Mouse (Mus musculus) forebrain, embryonic 15.5 days (tissue): ENCODE measurements at regions not wholly inside any gene's neighbourhood (a gene's known extent, or its start where the extent isn't known, plus 50 kb on each side); places are given as distances from the start of the nearest gene placed in this dataset.

Experiments
- ATAC-seq: fragments of 200-750 bp; cut with Nextera tagmentation; replicated peaks from 2 replicates; pipeline ENCODE4 v1.8.0; 2017; ENCODE audit warnings: mild to moderate bottlenecking, moderate TSS enrichment, moderate library complexity
- H3K27ac ChIP-seq: fragments of 300-500 bp; sonication (generic); replicated peaks from 2 replicates; pipeline ENCODE4 v1.5.1; 2015; ENCODE audit warnings: mild to moderate bottlenecking, inconsistent platforms
- H3K27me3 ChIP-seq: fragments of 300-500 bp; sonication (generic); 2 replicates; pipeline ENCODE4 v1.6.1; 2015; ENCODE audit warnings: inconsistent platforms
- H3K36me3 ChIP-seq: fragments of 300-500 bp; sonication (generic); 2 replicates; pipeline ENCODE4 v1.6.1; 2015; ENCODE audit warnings: mild to moderate bottlenecking, inconsistent platforms
- H3K4me1 ChIP-seq: fragments of 300-500 bp; sonication (generic); 2 replicates; pipeline ENCODE4 v1.6.1; 2015; ENCODE audit warnings: inconsistent platforms
- H3K4me2 ChIP-seq: fragments of 300-500 bp; sonication (generic); replicated peaks from 2 replicates; pipeline ENCODE4 v1.6.1; 2015; ENCODE audit warnings: mild to moderate bottlenecking, inconsistent platforms
- H3K4me3 ChIP-seq: fragments of 300-500 bp; sonication (generic); 2 replicates; pipeline ENCODE4 v1.5.1; 2015; ENCODE audit warnings: mild to moderate bottlenecking, inconsistent platforms
- H3K9ac ChIP-seq: fragments of 300-500 bp; sonication (generic); replicated peaks from 2 replicates; pipeline ENCODE4 v1.6.1; 2015; ENCODE audit warnings: mild to moderate bottlenecking, inconsistent platforms
- H3K9me3 ChIP-seq: fragments of 300-500 bp; sonication (generic); 2 replicates; pipeline ENCODE4 v1.6.1; 2016; ENCODE audit warnings: inconsistent platforms
- WGBS: fragments of 180-500 bp; shearing (Covaris S2); methylation state at CpG from one replicate; pipeline ENCODE4 v1.1.7; 2015; ENCODE audit warnings: mixed read lengths; 5-methylcytosine and 5-hydroxymethylcytosine counted together

- Histone ChIP-seq H3K36me3 (no peaks in the 10 kb centered on the region), H3K4me1 (no peaks in the 10 kb centered on the region), H3K9me3 (no peaks in the 10 kb centered on the region), H3K27me3 (no peaks in the 10 kb centered on the region), H3K4me2 (no peak overlapping the region), H3K9ac (no peak overlapping the region), H3K27ac (no peak overlapping the region), H3K4me3 (no peak overlapping the region)
- ATAC-seq = no peak
- WGBS = 39% methylated on average over 5 of the region's 5 CpGs
Measured at GRCm38 (mm10) chr17:61960837-61961236, 920.3 kb downstream of the Efna5 start.

GRCm38 (mm10) chr17:61960017-61960813 lies 920.9 kb downstream of the Efna5 start:
- no peak overlapping the region for H3K9ac ChIP-seq
- H3K4me2 ChIP-seq = no peak overlapping the region
- H3K36me3 ChIP-seq = no peaks in the 10 kb centered on the region
- ATAC-seq = no peak
- H3K9me3 ChIP-seq = no peaks in the 10 kb centered on the region
- 78% methylated on average over 5 of the region's 5 CpGs for WGBS
- H3K4me1 ChIP-seq = no peaks in the 10 kb centered on the region
- no peaks in the 10 kb centered on the region for H3K27me3 ChIP-seq
- H3K27ac ChIP-seq = no peak overlapping the region
- H3K4me3 ChIP-seq = no peak overlapping the region

- ATAC-seq = no peak
- Histone ChIP-seq H3K4me1 (no peaks in the 10 kb centered on the region), H3K4me2 (no peak overlapping the region)
Measured at GRCm38 (mm10) chr17:61917766-61918165, 963.4 kb downstream of the Efna5 start.

GRCm38 (mm10) chr17:61902898-61903297 lies 978.2 kb downstream of the Efna5 start:
- no peak for ATAC-seq
- H3K9me3 ChIP-seq = no peaks in the 10 kb centered on the region
- no peaks in the 10 kb centered on the region for H3K4me1 ChIP-seq
- no peak overlapping the region for H3K4me2 ChIP-seq
- no peak overlapping the region for H3K27ac ChIP-seq
- 95% methylated on average over 19 of the region's 19 CpGs for WGBS
- H3K36me3 ChIP-seq = no peaks in the 10 kb centered on the region
- no peak overlapping the region for H3K4me3 ChIP-seq
- H3K9ac ChIP-seq = no peak overlapping the region
- no peaks in the 10 kb centered on the region for H3K27me3 ChIP-seq

More at GRCm38 (mm10) chr17:61917766-61918165, 963.4 kb downstream of the Efna5 start:
- H3K36me3 ChIP-seq = no peaks in the 10 kb centered on the region
- no peak overlapping the region for H3K9ac ChIP-seq
- H3K27ac ChIP-seq = no peak overlapping the region
- no peaks in the 10 kb centered on the region for H3K27me3 ChIP-seq
- H3K4me3 ChIP-seq = no peak overlapping the region
- H3K9me3 ChIP-seq = no peaks in the 10 kb centered on the region

GRCm38 (mm10) chr17:61890631-61891030 lies 990.5 kb downstream of the Efna5 start:
- no peak overlapping the region for H3K9ac ChIP-seq
- no peak overlapping the region for H3K4me2 ChIP-seq
- H3K9me3 ChIP-seq = no peaks in the 10 kb centered on the region
- no peak for ATAC-seq
- no peak overlapping the region for H3K4me3 ChIP-seq
- no peaks in the 10 kb centered on the region for H3K36me3 ChIP-seq
- H3K27ac ChIP-seq = no peak overlapping the region
- 69% methylated on average over 4 of the region's 4 CpGs for WGBS
- H3K4me1 ChIP-seq = no peaks in the 10 kb centered on the region
- no peaks in the 10 kb centered on the region for H3K27me3 ChIP-seq

- no peaks in the 10 kb centered on the region for H3K36me3 ChIP-seq
- 86% methylated on average over 4 of the region's 4 CpGs for WGBS
Measured at GRCm38 (mm10) chr17:61866154-61866553, 1015.0 kb downstream of the Efna5 start.

GRCm38 (mm10) chr17:61862437-61862836 lies 1018.7 kb downstream of the Efna5 start:
- H3K9ac ChIP-seq = no peak overlapping the region
- ATAC-seq = no peak
- H3K4me1 ChIP-seq = no peaks in the 10 kb centered on the region
- no peak overlapping the region for H3K4me2 ChIP-seq
- H3K27me3 ChIP-seq = no peaks in the 10 kb centered on the region
- 86% methylated on average over 2 of the region's 2 CpGs for WGBS
- H3K36me3 ChIP-seq = no peaks in the 10 kb centered on the region
- H3K27ac ChIP-seq = no peak overlapping the region
- no peak overlapping the region for H3K4me3 ChIP-seq
- H3K9me3 ChIP-seq = no peaks in the 10 kb centered on the region

More at GRCm38 (mm10) chr17:61866154-61866553, 1015.0 kb downstream of the Efna5 start:
- H3K9ac ChIP-seq = no peak overlapping the region
- H3K9me3 ChIP-seq = no peaks in the 10 kb centered on the region
- no peak overlapping the region for H3K4me2 ChIP-seq
- H3K4me3 ChIP-seq = no peak overlapping the region
- H3K27ac ChIP-seq = no peak overlapping the region
- no peaks in the 10 kb centered on the region for H3K4me1 ChIP-seq
- no peaks in the 10 kb centered on the region for H3K27me3 ChIP-seq
- ATAC-seq = no peak

- Histone ChIP-seq H3K36me3 (no peaks in the 10 kb centered on the region), H3K9ac (no peak overlapping the region), H3K27ac (no peak overlapping the region), H3K4me1 (no peaks in the 10 kb centered on the region), H3K27me3 (no peaks in the 10 kb centered on the region), H3K9me3 (no peaks in the 10 kb centered on the region), H3K4me3 (no peak overlapping the region), H3K4me2 (no peak overlapping the region)
- no peak for ATAC-seq
- WGBS = 88% methylated on average over 2 of the region's 2 CpGs
Measured at GRCm38 (mm10) chr17:61837555-61837954, 1043.6 kb downstream of the Efna5 start.

GRCm38 (mm10) chr17:61815490-61815889 lies 1065.6 kb downstream of the Efna5 start:
- H3K4me1 ChIP-seq = no peaks in the 10 kb centered on the region
- H3K9ac ChIP-seq = no peak overlapping the region
- no peaks in the 10 kb centered on the region for H3K36me3 ChIP-seq
- H3K4me2 ChIP-seq = no peak overlapping the region
- H3K27ac ChIP-seq = no peak overlapping the region
- WGBS = 77% methylated on average over 2 of the region's 2 CpGs
- H3K4me3 ChIP-seq = no peak overlapping the region
- H3K27me3 ChIP-seq = no peaks in the 10 kb centered on the region
- ATAC-seq = no peak
- H3K9me3 ChIP-seq = no peaks in the 10 kb centered on the region

GRCm38 (mm10) chr17:61768361-61768760 lies 1112.8 kb downstream of the Efna5 start:
- H3K27ac ChIP-seq = no peak overlapping the region
- H3K4me3 ChIP-seq = no peak overlapping the region
- no peak overlapping the region for H3K4me2 ChIP-seq
- no peaks in the 10 kb centered on the region for H3K36me3 ChIP-seq
- H3K9me3 ChIP-seq = no peaks in the 10 kb centered on the region
- no peaks in the 10 kb centered on the region for H3K27me3 ChIP-seq
- no peak overlapping the region for H3K9ac ChIP-seq
- H3K4me1 ChIP-seq = peaks cover 5% of the 10 kb centered on the region; the same call in 1 of the 2 replicates
- no peak for ATAC-seq

- 8% methylated on average over 2 of the region's 2 CpGs for WGBS
Measured at GRCm38 (mm10) chr17:61765143-61765542, 1116.0 kb downstream of the Efna5 start.

More at GRCm38 (mm10) chr17:61765143-61765542, 1116.0 kb downstream of the Efna5 start:
- Histone ChIP-seq H3K27me3 (no peaks in the 10 kb centered on the region), H3K9me3 (no peaks in the 10 kb centered on the region), H3K4me3 (no peak overlapping the region), H3K9ac (no peak overlapping the region), H3K27ac (no peak overlapping the region), H3K4me2 (no peak overlapping the region), H3K36me3 (no peaks in the 10 kb centered on the region), H3K4me1 (peaks cover 5% of the 10 kb centered on the region; the same call in 1 of the 2 replicates)
- peak; percentile 61; the same call in 1 of the 2 replicates for ATAC-seq
